Mouse (Mus musculus): ENCODE measurements around the gene Pigb. TPM values are rescaled to one million over a fixed set of nuclear protein-coding genes. Genes with fewer than 3 reads are reported as not detected.

Pigb gene
- total and polyA plus RNA-seq, 3 experiments, result 3.8 to 15.9 (median 5.7) TPM

DNA sequence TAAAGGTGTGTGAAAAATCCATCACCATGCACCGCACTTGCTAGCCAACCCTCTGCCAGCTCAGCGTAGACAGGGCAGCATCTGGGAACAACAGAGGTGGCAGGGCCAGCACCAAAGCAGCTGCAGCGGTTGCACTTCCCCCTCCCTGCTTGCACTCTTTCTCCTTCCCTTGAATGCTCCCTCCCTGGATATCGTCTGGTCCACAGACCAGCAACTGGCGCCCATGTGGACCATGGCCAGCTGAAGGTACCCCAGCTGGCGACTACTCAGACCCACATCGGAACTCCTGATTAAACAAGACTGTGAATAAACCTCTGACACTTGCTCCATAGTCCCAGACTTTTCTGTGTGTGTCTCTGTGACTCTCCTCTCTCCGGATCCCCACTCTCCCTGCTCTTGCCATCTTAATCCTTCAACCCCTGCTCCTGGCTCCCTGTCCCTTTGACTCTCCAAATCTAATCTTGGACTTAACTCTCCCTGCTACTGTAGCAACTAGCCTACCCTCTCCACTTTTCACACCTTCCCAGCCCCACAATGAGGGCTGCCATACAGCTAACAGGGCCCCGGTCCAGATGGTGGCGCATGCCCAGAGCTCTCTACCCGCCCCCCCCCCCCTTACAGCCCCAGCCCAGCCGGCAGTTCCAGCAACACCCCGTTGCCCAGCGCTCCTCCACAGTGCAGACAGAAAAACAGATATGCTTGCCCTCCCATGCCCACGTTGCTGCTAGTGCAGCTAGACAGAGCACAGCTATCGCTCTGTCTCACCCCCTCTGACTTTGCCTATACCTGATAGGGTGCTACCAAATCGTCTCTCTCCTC is 14.2 kb downstream of the Pigb start:
- no peaks in the 10 kb centered on the region for H3K79me2 ChIP-seq (replicated peaks; ENCODE audit: control insufficient read depth, extremely low read depth, insufficient read depth, poor library complexity, severe bottlenecking)
- H3K4me3 ChIP-seq (replicated peaks in 1 of 3; ENCODE audit: low read depth in 2 of 3, low read length in 2 of 3, poor library complexity in 1 of 3), result no peak overlapping the region
- in situ Hi-C loops (cut with MboI; ENCODE audit: low pct_ligation_motif_present, low pct_unique_long_range_greater_than_20kb, low sequenced_read_pairs) (no loop called here), dilution Hi-C loops (cut with MboI; ENCODE audit: extremely low pct_ligation_motif_present, extremely low pct_unique_long_range_greater_than_20kb, low sequenced_read_pairs) (no loop called here)
- TF ChIP-seq MAZ (IDR thresholded peaks at IDR 0.05; ENCODE audit: low read depth, low read length) (no peak), ZC3H11A (IDR thresholded peaks at IDR 0.05; ENCODE audit: low read depth, low read length) (no peak), ZNF384 (IDR thresholded peaks at IDR 0.05; ENCODE audit: low read depth, low read length) (no peak), JUN (IDR thresholded peaks at IDR 0.05; ENCODE audit: insufficient read depth, low read depth, low read length) (no peak), KAT2A (IDR thresholded peaks at IDR 0.05; ENCODE audit: insufficient replicate concordance, low read length) (no peak), E2F4 (IDR thresholded peaks at IDR 0.05; ENCODE audit: insufficient replicate concordance, low read depth, low read length) (no peak), USF1 (IDR thresholded peaks at IDR 0.05; ENCODE audit: low read depth, low read length) (no peak), USF2 (conservative IDR thresholded peaks at IDR 0.05; ENCODE audit: low read depth, low read length) (no peak), HCFC1 (IDR thresholded peaks at IDR 0.05; ENCODE audit: low read depth, low read length) (no peak)
- H3K4me1 ChIP-seq (ENCODE audit: control insufficient read depth in 1 of 2, insufficient read depth in 2 of 2), result no peaks in the 10 kb centered on the region
- no peaks in the 10 kb centered on the region for H3K27me3 ChIP-seq (replicated peaks)
- no peak overlapping the region for H3K27ac ChIP-seq (ENCODE audit: insufficient read depth, low read depth)
- DNase-seq (ENCODE audit: extremely low read depth), result no peak
- no peak overlapping the region for H3K4me2 ChIP-seq (ENCODE audit: insufficient read depth, low read depth, poor library complexity, severe bottlenecking)
- no peaks in the 10 kb centered on the region for H3K9me3 ChIP-seq (replicated peaks; ENCODE audit: low read length)
- H3K36me3 ChIP-seq (replicated peaks in 1 of 2; ENCODE audit: control insufficient read depth in 1 of 2, insufficient read depth in 1 of 2, low read length in 1 of 2), result peaks cover 20 to 76% of the 10 kb centered on the region in 2 experiments
- H3K9ac ChIP-seq (ENCODE audit: insufficient read depth, low read depth), result no peak overlapping the region

DNA sequence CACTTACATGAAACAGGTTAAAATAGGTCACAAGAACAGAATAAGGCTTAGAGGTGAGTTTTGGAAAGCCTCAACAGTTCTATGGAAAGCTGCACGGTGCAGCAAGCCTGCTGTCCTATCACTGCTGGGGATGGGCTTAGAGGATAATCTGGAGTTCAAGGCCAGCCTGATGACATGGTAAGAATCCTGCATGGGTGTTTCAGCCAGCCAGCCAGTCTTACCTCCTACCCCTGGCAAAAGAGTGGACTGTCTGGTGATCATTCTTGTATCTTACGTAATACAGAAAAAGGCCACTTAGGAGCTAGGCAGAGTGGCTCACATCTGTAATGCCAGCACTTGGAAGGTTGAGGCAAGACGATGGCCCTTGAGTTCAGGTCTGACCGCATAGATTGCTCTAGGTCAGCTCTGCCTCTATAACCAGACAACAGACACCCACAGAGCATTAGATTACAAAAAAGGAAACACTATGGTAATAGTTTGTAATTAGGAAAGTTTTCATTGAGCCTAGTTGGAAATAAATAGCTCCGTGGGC is 19.5 kb downstream of the Pigb start:
- in situ Hi-C loops (cut with MboI; ENCODE audit: low pct_ligation_motif_present, low pct_unique_long_range_greater_than_20kb, low sequenced_read_pairs), result no loop called here

More for the DNA sequence above, 19.5 kb downstream of the Pigb start:
- Histone ChIP-seq H3K36me3 (replicated peaks in 1 of 2; ENCODE audit: control insufficient read depth in 1 of 2, insufficient read depth in 1 of 2, low read length in 1 of 2) (peaks cover 52 to 86% of the 10 kb centered on the region in 2 experiments), H3K27me3 (replicated peaks) (no peaks in the 10 kb centered on the region), H3K79me2 (replicated peaks; ENCODE audit: control insufficient read depth, extremely low read depth, insufficient read depth, poor library complexity, severe bottlenecking) (no peaks in the 10 kb centered on the region), H3K4me1 (ENCODE audit: control insufficient read depth in 1 of 2, insufficient read depth in 2 of 2) (no peaks in the 10 kb centered on the region), H3K9ac (ENCODE audit: insufficient read depth, low read depth) (no peak overlapping the region), H3K27ac (ENCODE audit: insufficient read depth, low read depth) (no peak overlapping the region), H3K9me3 (replicated peaks; ENCODE audit: low read length) (no peaks in the 10 kb centered on the region), H3K4me3 (replicated peaks in 1 of 3; ENCODE audit: low read depth in 2 of 3, low read length in 2 of 3, poor library complexity in 1 of 3) (no peak overlapping the region), H3K4me2 (ENCODE audit: insufficient read depth, low read depth, poor library complexity, severe bottlenecking) (no peak overlapping the region)
- no peak for TF ChIP-seq NELFE (IDR thresholded peaks at IDR 0.05; ENCODE audit: low read depth, low read length)
- TF ChIP-seq ZKSCAN1 (IDR thresholded peaks at IDR 0.05; ENCODE audit: borderline replicate concordance, low read depth, low read length), result no peak
- TF ChIP-seq E2F4 (IDR thresholded peaks at IDR 0.05; ENCODE audit: insufficient replicate concordance, low read depth, low read length), result no peak
- TF ChIP-seq MEF2A (IDR thresholded peaks at IDR 0.05; ENCODE audit: borderline replicate concordance, low read depth, low read length), result no peak
- no peak for TF ChIP-seq POLR2A (IDR thresholded peaks at IDR 0.05; ENCODE audit: low read depth, low read length)
- TF ChIP-seq UBTF (IDR thresholded peaks at IDR 0.05; ENCODE audit: low read depth, low read length), result no peak
- no peak for TF ChIP-seq GABPA (IDR thresholded peaks at IDR 0.05; ENCODE audit: insufficient replicate concordance, low read depth, low read length)
- TF ChIP-seq JUN (IDR thresholded peaks at IDR 0.05; ENCODE audit: insufficient read depth, low read depth, low read length), result no peak
- no peak for TF ChIP-seq POLR2AphosphoS2 (IDR thresholded peaks at IDR 0.05; ENCODE audit: low read depth, low read length)
- no peak for TF ChIP-seq MAX (IDR thresholded peaks at IDR 0.05; ENCODE audit: low read length)
- no peak for TF ChIP-seq ETS1 (conservative IDR thresholded peaks at IDR 0.05; ENCODE audit: low read depth, low read length)
- TF ChIP-seq MAZ (IDR thresholded peaks at IDR 0.05; ENCODE audit: low read depth, low read length), result no peak
- TF ChIP-seq EP300 (IDR thresholded peaks at IDR 0.05; ENCODE audit: low read length), result no peak
- TF ChIP-seq CHD2 (IDR thresholded peaks at IDR 0.05; ENCODE audit: low read length), result no peak
- no peak for TF ChIP-seq HCFC1 (IDR thresholded peaks at IDR 0.05; ENCODE audit: low read depth, low read length)
- TF ChIP-seq USF2 (conservative IDR thresholded peaks at IDR 0.05; ENCODE audit: low read depth, low read length), result no peak
- no peak for TF ChIP-seq IRF4 (IDR thresholded peaks at IDR 0.05; ENCODE audit: low read depth, low read length)
- DNase-seq (ENCODE audit: extremely low read depth), result no peak
- dilution Hi-C loops (cut with MboI; ENCODE audit: extremely low pct_ligation_motif_present, extremely low pct_unique_long_range_greater_than_20kb, low sequenced_read_pairs), result no loop called here
